ENCODE assay signal across 8 mouse cellular contexts in the genomic region with DNA sequence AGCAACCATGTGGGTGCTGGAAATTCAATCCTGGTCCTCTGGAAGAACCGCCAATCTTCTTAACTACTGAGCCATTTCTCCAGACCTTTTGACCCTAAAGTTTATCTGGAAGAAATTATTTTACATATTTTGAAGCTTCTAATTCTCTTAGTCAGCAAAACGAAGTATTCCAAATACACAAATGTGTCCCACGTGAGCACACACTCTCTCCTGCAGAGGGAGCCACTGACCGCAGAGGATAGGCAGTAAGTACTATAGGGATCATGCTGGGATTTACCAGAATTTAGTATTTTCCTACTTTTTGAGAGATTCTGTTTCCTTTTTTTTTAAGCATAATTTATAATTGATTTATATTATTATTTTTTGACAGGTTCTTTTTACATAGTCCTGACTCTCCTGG. TPM values are rescaled to one million over a fixed set of nuclear protein-coding genes. Genes with fewer than 3 reads are reported as not detected.
DNase-seq lines count a peak whose midpoint lies in the region; ATAC-seq and TF ChIP-seq lines count a peak whose summit lies in the region.

No protein-coding gene starts in this region.

- H3K4me1 ChIP-seq in embryonic fibroblast, embryonic 13.5 days (ENCODE audit: control insufficient read depth, insufficient read depth, low read length) = no peaks in the 10 kb centered on the region
- H3K4me1 ChIP-seq in liver, postnatal 0 days (ENCODE audit: insufficient read depth) = no peaks in the 10 kb centered on the region

- no peak overlapping the region for H3K4me2 ChIP-seq in liver, postnatal 0 days (ENCODE audit: low read depth, low read length)

- intact Hi-C loops in gastrocnemius, adult 2 months (cut with DNase I) = loop anchor here (1.0 kb wide), 1 partner anchor 253 kb away; no protein-coding TSS in a partner anchor

- no peaks in the 10 kb centered on the region for H3K36me3 ChIP-seq in liver, postnatal 0 days (replicated peaks; ENCODE audit: insufficient read depth, low read length)

- DNase-seq in gastrocnemius, adult 2 months = peak; percentile 62
- DNase-seq in gastrocnemius, postnatal 25 days = no peak
- peak; percentile 67 for DNase-seq in urinary bladder, postnatal 14 days (ENCODE audit: low spot score)
- DNase-seq in urinary bladder, adult 18-20 months (ENCODE audit: low spot score in 2 of 2) = no peak
- peak; percentile 66 for DNase-seq in liver, postnatal 0 days
- peak; percentile 41 to 46 for DNase-seq in thymus, postnatal 36 days
- no peak for DNase-seq in urinary bladder, postnatal 10 days (ENCODE audit: low spot score)

- TF ChIP-seq CTCF in gastrocnemius, adult 2 months (IDR thresholded peaks at IDR 0.05) = peak; percentile 79
- TF ChIP-seq CTCF in embryonic fibroblast, embryonic 13.5 days (IDR thresholded peaks at IDR 0.05; ENCODE audit: borderline replicate concordance, insufficient read depth, low read length) = peak; percentile 70; the same call in 1 of the 2 replicates
- TF ChIP-seq CTCF in liver, postnatal 0 days (IDR thresholded peaks at IDR 0.05; ENCODE audit: low read depth) = peak; percentile 83

- H3K27me3 ChIP-seq in liver, postnatal 0 days (ENCODE audit: insufficient read depth, low read length) = no peaks in the 10 kb centered on the region

- H3K9ac ChIP-seq in liver, postnatal 0 days (replicated peaks) = no peak overlapping the region

- H3K9me3 ChIP-seq in liver, postnatal 0 days (ENCODE audit: low read length) = no peaks in the 10 kb centered on the region

- TF ChIP-seq EP300 in liver, postnatal 0 days (IDR thresholded peaks at IDR 0.05; ENCODE audit: low read depth) = no peak

- no peak for TF ChIP-seq POLR2A in embryonic fibroblast, embryonic 13.5 days (IDR thresholded peaks at IDR 0.05; ENCODE audit: low read depth, low read length)

- H3K27ac ChIP-seq in gastrocnemius, adult 2 months = no peak overlapping the region
- no peak overlapping the region for H3K27ac ChIP-seq in embryonic fibroblast, embryonic 13.5 days (ENCODE audit: insufficient read depth, low read length)
- H3K27ac ChIP-seq in liver, postnatal 0 days (ENCODE audit: low read depth) = no peak overlapping the region

- peak; percentile 57; the same call in 1 of the 2 replicates for ATAC-seq in liver, postnatal 0 days

- WGBS in liver, postnatal 0 days (ENCODE audit: insufficient replicate concordance) = 32% methylated on average over 4 of the region's 4 CpGs

- H3K4me3 ChIP-seq in gastrocnemius, adult 2 months = no peak overlapping the region
- no peak overlapping the region for H3K4me3 ChIP-seq in embryonic fibroblast, embryonic 13.5 days (ENCODE audit: insufficient read depth, low read length)
- H3K4me3 ChIP-seq in liver, postnatal 0 days (ENCODE audit: low read depth, low read length) = no peak overlapping the region

RNA-seq across cellular contexts. Expression of a gene that starts 7.1 kb away (rescaled TPM):
- 1 to 10 TPM; 7.3 to 7.8 TPM for total RNA-seq in gastrocnemius, adult 2 months (2021)
- total RNA-seq in gastrocnemius, postnatal 25 days (2021) = 10 to 100 TPM in 1 of 2 experiments, 1 to 10 TPM in 1; 6.8 to 10.9 TPM
- polyA plus RNA-seq in embryonic fibroblast, embryonic 13.5 days (2011; ENCODE audit: insufficient read length, low read depth, missing spikeins) = 5.9 and 9.0 TPM in 2 replicates
- polyA plus RNA-seq in liver, postnatal 0 days (2015; fragmentation: Nextera tagmentation; extraction: Ambion mirVana) = 0.24 and 0.26 TPM in 2 replicates

RNA-seq across cellular contexts. Expression of a gene that starts 13.6 kb away (rescaled TPM):
- 100 to 1,000 TPM; 199 to 235 TPM for total RNA-seq in gastrocnemius, adult 2 months (2021)
- 100 to 1,000 TPM; 190 to 208 TPM for total RNA-seq in gastrocnemius, postnatal 25 days (2021)
- polyA plus RNA-seq in embryonic fibroblast, embryonic 13.5 days (2011; ENCODE audit: insufficient read length, low read depth, missing spikeins) = 104 and 112 TPM in 2 replicates
- polyA plus RNA-seq in liver, postnatal 0 days (2015; fragmentation: Nextera tagmentation; extraction: Ambion mirVana) = 147 TPM in 2 replicates

RNA-seq across cellular contexts. Expression of a gene that starts 18.7 kb away (rescaled TPM):
- not detected for total RNA-seq in gastrocnemius, adult 2 months (2021)
- total RNA-seq in gastrocnemius, postnatal 25 days (2021) = not detected
- not detected in 2 replicates for polyA plus RNA-seq in embryonic fibroblast, embryonic 13.5 days (2011; ENCODE audit: insufficient read length, low read depth, missing spikeins)
- polyA plus RNA-seq in liver, postnatal 0 days (2015; fragmentation: Nextera tagmentation; extraction: Ambion mirVana) = 0.08 and 0.23 TPM in 2 replicates

RNA-seq across cellular contexts. Expression of a gene that starts 20.4 kb away (rescaled TPM):
- total RNA-seq in gastrocnemius, adult 2 months (2021) = 10 to 100 TPM; 16.8 to 18.4 TPM
- 10 to 100 TPM; 15.7 to 20.8 TPM for total RNA-seq in gastrocnemius, postnatal 25 days (2021)
- polyA plus RNA-seq in embryonic fibroblast, embryonic 13.5 days (2011; ENCODE audit: insufficient read length, low read depth, missing spikeins) = 41.2 and 50.0 TPM in 2 replicates
- polyA plus RNA-seq in liver, postnatal 0 days (2015; fragmentation: Nextera tagmentation; extraction: Ambion mirVana) = 30.5 and 32.7 TPM in 2 replicates

RNA-seq across cellular contexts. Expression of a gene that starts 23.0 kb away (rescaled TPM):
- 10 to 100 TPM; 57.7 to 59.0 TPM for total RNA-seq in gastrocnemius, adult 2 months (2021)
- total RNA-seq in gastrocnemius, postnatal 25 days (2021) = 10 to 100 TPM; 50.8 to 57.0 TPM
- 16.3 and 22.3 TPM in 2 replicates for polyA plus RNA-seq in embryonic fibroblast, embryonic 13.5 days (2011; ENCODE audit: insufficient read length, low read depth, missing spikeins)
- polyA plus RNA-seq in liver, postnatal 0 days (2015; fragmentation: Nextera tagmentation; extraction: Ambion mirVana) = 48.6 and 52.6 TPM in 2 replicates

Comparison
In these comparisons a context has a peak if more than half of its experiments do, and no peak if none do; other contexts are left out.
1. DNase-seq: peak in gastrocnemius, adult 2 months (single experiment), urinary bladder, postnatal 14 days (single experiment), liver, postnatal 0 days (single experiment) and thymus, postnatal 36 days (2 of 2); none in gastrocnemius, postnatal 25 days (single experiment), urinary bladder, adult 18-20 months (0 of 2) and urinary bladder, postnatal 10 days (single experiment).
2. Peak in every context shown above with its lines, with median percentiles within 50 percentile points of each other: CTCF ChIP-seq.